Mouse (Mus musculus) heart, adult 2 months (tissue): ENCODE measurements around the gene Slit1.

Source experiments
- CTCF ChIP-seq: fragments of 200-600 bp; IDR thresholded peaks from 2 replicates; pipeline ENCODE4 v1.8.1; 2022; ENCODE audit warnings: antibody characterized with exemption, mild to moderate bottlenecking, moderate library complexity
- EP300 ChIP-seq: fragments of 200-500 bp; IDR thresholded peaks from 2 replicates; pipeline ENCODE4 v1.6.1; 2011; ENCODE audit warnings: low read depth, low read length, control low read depth; ENCODE audit not compliant: insufficient read depth
- POLR2A ChIP-seq: fragments of 200-500 bp; IDR thresholded peaks from 2 replicates; pipeline ENCODE4 v1.6.1; 2011; ENCODE audit warnings: mild to moderate bottlenecking, low read depth, low read length, control low read depth; ENCODE audit not compliant: insufficient read depth

DNA sequence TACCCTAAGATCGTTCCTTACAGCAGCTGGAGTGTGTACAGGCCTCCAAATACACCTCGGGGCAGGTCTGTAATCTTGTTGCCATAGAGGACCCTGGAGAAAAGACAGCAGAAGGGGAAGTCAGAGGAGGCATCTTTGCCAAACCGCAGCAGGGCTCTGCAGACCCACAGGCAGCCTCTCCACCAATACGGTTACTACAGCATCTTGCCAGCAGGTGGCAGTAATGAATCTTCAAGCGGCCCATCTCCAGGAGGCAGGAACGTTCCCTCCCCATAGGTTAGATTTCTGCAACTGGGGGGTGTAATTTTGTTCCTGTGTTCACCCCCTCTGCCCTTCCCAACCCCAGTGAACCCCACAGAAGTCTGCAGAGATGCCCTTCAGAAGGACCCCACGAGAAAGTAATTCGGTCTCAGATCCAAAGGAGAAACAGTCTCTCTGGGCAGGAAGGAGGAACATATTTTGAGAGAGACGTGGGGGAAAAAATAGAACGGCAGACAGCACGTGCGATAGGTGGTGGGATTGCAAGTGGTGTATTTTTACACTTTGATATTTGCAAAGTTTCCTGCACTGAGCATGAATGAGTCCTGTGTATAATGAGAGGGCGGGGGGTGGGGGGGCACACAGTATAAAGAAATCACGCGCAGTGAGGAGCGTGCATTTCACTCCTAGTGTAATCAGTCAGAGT is 96.4 kb downstream of the Slit1 start:
- peak; percentile 93 for TF ChIP-seq CTCF
- TF ChIP-seq POLR2A = no peak
- no peak for TF ChIP-seq EP300
